Mouse (Mus musculus) CH12.LX (cell line): ENCODE measurements around the gene Sdccag8.

ENCODE experiments used
- CTCF ChIP-seq, 2 experiments: IDR thresholded peaks in 1 of 2; conservative IDR thresholded peaks in 1 of 2; 2 replicates each; pipeline ENCODE4 v1.5.1; 2011 to 2012; ENCODE audit warnings: low read depth in 2 of 2, low read length in 2 of 2, improper control_type of control experiment in 1 of 2, inconsistent platforms in 1 of 2, mild to moderate bottlenecking in 1 of 2, moderate library complexity in 1 of 2
- E2F4 ChIP-seq: IDR thresholded peaks from 2 replicates; pipeline ENCODE4 v1.6.1; 2011; ENCODE audit warnings: low read depth, low read length, improper control_type of control experiment; ENCODE audit not compliant: insufficient replicate concordance
- EP300 ChIP-seq: IDR thresholded peaks from 2 replicates; pipeline ENCODE4 v1.6.1; 2011; ENCODE audit warnings: low read length, improper control_type of control experiment
- GABPA ChIP-seq: IDR thresholded peaks from 2 replicates; pipeline ENCODE4 v1.6.1; 2012; ENCODE audit warnings: low read depth, low read length, improper control_type of control experiment, inconsistent platforms; ENCODE audit not compliant: insufficient replicate concordance
- MAFK ChIP-seq: IDR thresholded peaks from 2 replicates; pipeline ENCODE4 v1.6.1; 2011; ENCODE audit warnings: low read length, improper control_type of control experiment; ENCODE audit not compliant: insufficient replicate concordance
- POLR2A ChIP-seq: IDR thresholded peaks from 2 replicates; pipeline ENCODE4 v1.6.1; 2011; ENCODE audit warnings: low read depth, mild to moderate bottlenecking, improper control_type of control experiment, low read length
- RAD21 ChIP-seq: IDR thresholded peaks from 2 replicates; pipeline ENCODE4 v1.6.1; 2011; ENCODE audit warnings: low read depth, mild to moderate bottlenecking, low read length, improper control_type of control experiment, moderate library complexity
- UBTF ChIP-seq: IDR thresholded peaks from 2 replicates; pipeline ENCODE4 v1.6.1; 2012; ENCODE audit warnings: low read depth, mild to moderate bottlenecking, inconsistent platforms, low read length, improper control_type of control experiment, moderate library complexity

GRCm38 (mm10) chr1:176934043-176934762 is 119.7 kb downstream of the Sdccag8 start:
- no peak for TF ChIP-seq RAD21
- no peak for TF ChIP-seq GABPA
- TF ChIP-seq POLR2A, result no peak
- no peak for TF ChIP-seq CTCF (conservative IDR thresholded peaks at IDR 0.05 in 1 of 2, IDR thresholded peaks at IDR 0.05 in 1 of 2; ENCODE audit: low read depth in 2 of 2, low read length in 2 of 2)
- no peak for TF ChIP-seq MAFK
- no peak for TF ChIP-seq E2F4
- no peak for TF ChIP-seq UBTF
- TF ChIP-seq EP300, result no peak
